Mouse (Mus musculus) testis, adult 2 months (tissue): Measurements from ENCODE around the gene Grik3. TPM values are rescaled to one million over a fixed set of nuclear protein-coding genes. Genes with fewer than 3 reads are reported as not detected.

ENCODE experiments used
- H3K27ac ChIP-seq: fragments of 200-500 bp; 2 replicates; pipeline ENCODE4 v1.5.1; 2012; ENCODE audit warnings: low read depth, low read length; ENCODE audit not compliant: control insufficient read depth, insufficient read depth
- H3K27me3 ChIP-seq: fragments of 200-500 bp; 2 replicates; pipeline ENCODE4 v1.6.1; 2012; ENCODE audit warnings: mild to moderate bottlenecking, low read length, moderate library complexity; ENCODE audit not compliant: control insufficient read depth, insufficient read depth
- H3K36me3 ChIP-seq: fragments of 200-500 bp; 2 replicates; pipeline ENCODE4 v1.6.1; 2012; ENCODE audit warnings: mild to moderate bottlenecking, low read length; ENCODE audit not compliant: control insufficient read depth, insufficient read depth
- H3K4me1 ChIP-seq: fragments of 200-500 bp; 2 replicates; pipeline ENCODE4 v1.6.1; 2012; ENCODE audit warnings: low read length; ENCODE audit not compliant: control insufficient read depth, insufficient read depth
- H3K4me3 ChIP-seq: fragments of 200-500 bp; 2 replicates; pipeline ENCODE4 v1.5.1; 2012; ENCODE audit warnings: low read depth, mild to moderate bottlenecking, low read length, moderate library complexity, mixed read lengths; ENCODE audit not compliant: control insufficient read depth
- CTCF ChIP-seq: fragments of 200-500 bp; IDR thresholded peaks from 2 replicates; pipeline ENCODE4 v1.5.1; 2012; ENCODE audit warnings: low read depth, mild to moderate bottlenecking, inconsistent platforms, low read length, moderate library complexity; ENCODE audit not compliant: control insufficient read depth, insufficient read depth, insufficient replicate concordance
- POLR2A ChIP-seq: fragments of 200-500 bp; IDR thresholded peaks from 2 replicates; pipeline ENCODE4 v1.6.1; 2012; ENCODE audit warnings: low read depth, mild to moderate bottlenecking, inconsistent platforms, low read length, moderate library complexity; ENCODE audit not compliant: control insufficient read depth
- polyA plus RNA-seq: library from polyadenylated mRNA; depleted of rRNA; stranded (reverse); fragments of >200 nt; gene quantifications from 2 replicates; pipeline ENCODE4 v1.2.3, GENCODE M21; 2012

The Grik3 gene
- polyA plus RNA-seq, 1 experiment, result 0.38 TPM

DNA sequence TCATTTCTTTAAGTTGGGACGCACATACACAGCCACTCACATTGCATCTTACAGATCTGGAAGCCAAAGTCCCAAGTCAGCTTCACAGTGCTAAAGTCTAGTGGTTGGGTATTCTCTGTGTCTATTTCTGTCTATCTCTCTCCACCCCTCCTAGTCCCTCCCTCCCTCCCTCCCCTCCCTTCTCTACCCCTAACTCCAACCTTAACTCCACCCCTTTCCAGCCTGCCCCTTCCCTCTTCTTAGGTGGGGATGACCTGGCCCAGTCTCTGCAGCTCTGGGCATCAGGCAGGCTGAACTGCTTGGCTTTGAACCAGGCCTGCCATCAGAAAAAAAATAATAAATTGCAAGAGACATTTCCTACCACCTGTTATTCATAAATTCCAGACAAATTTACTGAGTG, 235.7 kb downstream of the Grik3 start:
- Histone ChIP-seq H3K27ac (no peak overlapping the region), H3K27me3 (no peaks in the 10 kb centered on the region; the same call in 1 of the 2 replicates), H3K4me1 (peaks cover 6% of the 10 kb centered on the region; the same call in 1 of the 2 replicates), H3K4me3 (no peak overlapping the region), H3K36me3 (no peaks in the 10 kb centered on the region)
- TF ChIP-seq POLR2A, result no peak
- no peak for TF ChIP-seq CTCF

DNA sequence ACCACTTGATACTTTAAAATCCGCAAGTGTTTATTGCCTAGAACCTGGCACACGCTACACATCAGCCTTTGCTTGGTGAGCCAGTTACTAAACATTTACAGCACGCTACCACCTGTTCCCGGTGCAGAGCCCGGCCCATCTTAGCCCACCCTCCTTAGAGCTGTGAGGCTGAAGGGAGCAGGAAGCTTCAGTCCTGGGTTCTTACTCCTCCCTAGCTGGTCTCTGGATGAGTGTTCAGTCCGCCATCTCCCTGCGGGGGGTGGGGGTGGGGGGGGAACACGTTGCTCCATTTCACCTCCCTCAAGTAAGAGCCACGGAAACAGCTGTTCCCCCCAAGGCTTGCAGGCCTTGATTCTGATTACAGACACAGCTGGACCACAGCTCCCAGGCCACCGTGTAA, 236.5 kb downstream of the Grik3 start:
- no peak for TF ChIP-seq CTCF
- TF ChIP-seq POLR2A, result no peak
- H3K4me3 ChIP-seq, result no peak overlapping the region
- no peaks in the 10 kb centered on the region for H3K36me3 ChIP-seq
- H3K4me1 ChIP-seq, result peaks cover 6% of the 10 kb centered on the region; the same call in 1 of the 2 replicates
- H3K27ac ChIP-seq, result no peak overlapping the region
- H3K27me3 ChIP-seq, result no peaks in the 10 kb centered on the region; the same call in 1 of the 2 replicates

DNA sequence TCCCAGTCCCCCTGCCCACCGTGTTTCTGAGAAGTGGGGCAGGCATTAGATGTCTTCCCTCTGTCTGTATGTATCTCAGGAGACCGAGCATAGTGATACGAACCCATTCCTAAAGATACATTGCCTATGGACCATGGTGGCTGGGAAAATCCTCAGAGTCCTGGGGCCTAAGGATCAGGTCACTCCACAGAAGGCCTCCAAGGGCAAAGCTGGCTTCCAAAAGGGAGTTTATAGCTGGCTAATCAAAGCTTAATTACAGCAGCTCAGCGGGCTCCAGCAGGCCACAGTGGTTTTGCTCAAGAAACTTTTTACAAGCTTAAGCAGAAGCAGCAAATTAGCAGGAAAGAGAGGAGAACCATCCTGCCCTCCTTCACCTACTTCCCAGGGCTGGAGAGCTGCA, 237.1 kb downstream of the Grik3 start:
- peaks cover 6% of the 10 kb centered on the region; the same call in 1 of the 2 replicates for H3K4me1 ChIP-seq
- no peaks in the 10 kb centered on the region; the same call in 1 of the 2 replicates for H3K27me3 ChIP-seq
- no peak overlapping the region for H3K4me3 ChIP-seq
- no peak overlapping the region for H3K27ac ChIP-seq
- H3K36me3 ChIP-seq, result no peaks in the 10 kb centered on the region
- TF ChIP-seq CTCF (no peak), POLR2A (no peak)

DNA sequence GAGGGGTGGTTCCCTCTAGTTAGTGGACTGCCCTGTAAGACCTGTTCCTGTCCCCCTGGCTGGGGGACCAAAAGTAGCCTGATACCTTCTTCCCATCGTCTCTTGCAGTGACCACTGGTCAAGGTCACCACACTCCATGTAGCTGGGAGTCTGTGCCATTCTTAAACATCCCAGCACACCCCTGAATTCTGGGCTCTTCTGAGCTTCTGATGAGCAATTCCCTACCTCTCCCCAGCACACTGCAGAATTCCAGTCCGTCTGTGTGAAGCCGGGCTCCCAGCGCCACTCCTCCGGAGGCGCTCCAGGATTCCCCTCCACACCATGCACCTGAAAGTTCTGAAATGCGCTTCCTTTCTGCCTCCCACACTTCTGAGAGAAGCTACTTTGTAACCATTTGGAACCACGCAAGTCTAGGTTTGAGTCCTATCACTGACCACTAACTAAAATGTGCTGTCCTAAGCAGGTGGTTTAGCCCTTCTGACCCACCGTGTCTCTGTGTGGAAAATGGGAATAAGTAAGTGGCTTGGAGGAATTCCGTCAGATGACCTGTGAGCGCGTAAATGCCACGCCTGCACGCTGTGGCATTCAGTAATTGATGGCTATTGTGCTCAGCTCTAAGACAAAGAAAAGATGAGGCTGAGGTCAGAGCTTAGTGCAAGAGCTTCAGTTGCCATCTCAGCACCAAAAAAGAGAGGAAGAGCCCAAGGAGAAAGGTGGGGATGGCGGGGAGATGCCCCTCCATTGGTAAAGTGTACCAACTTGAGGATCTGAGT, 237.8 kb downstream of the Grik3 start:
- Histone ChIP-seq H3K36me3 (no peaks in the 10 kb centered on the region), H3K4me1 (peaks cover 6% of the 10 kb centered on the region; the same call in 1 of the 2 replicates), H3K27ac (no peak overlapping the region), H3K4me3 (no peak overlapping the region), H3K27me3 (no peaks in the 10 kb centered on the region; the same call in 1 of the 2 replicates)
- TF ChIP-seq CTCF (no peak), POLR2A (no peak)

DNA sequence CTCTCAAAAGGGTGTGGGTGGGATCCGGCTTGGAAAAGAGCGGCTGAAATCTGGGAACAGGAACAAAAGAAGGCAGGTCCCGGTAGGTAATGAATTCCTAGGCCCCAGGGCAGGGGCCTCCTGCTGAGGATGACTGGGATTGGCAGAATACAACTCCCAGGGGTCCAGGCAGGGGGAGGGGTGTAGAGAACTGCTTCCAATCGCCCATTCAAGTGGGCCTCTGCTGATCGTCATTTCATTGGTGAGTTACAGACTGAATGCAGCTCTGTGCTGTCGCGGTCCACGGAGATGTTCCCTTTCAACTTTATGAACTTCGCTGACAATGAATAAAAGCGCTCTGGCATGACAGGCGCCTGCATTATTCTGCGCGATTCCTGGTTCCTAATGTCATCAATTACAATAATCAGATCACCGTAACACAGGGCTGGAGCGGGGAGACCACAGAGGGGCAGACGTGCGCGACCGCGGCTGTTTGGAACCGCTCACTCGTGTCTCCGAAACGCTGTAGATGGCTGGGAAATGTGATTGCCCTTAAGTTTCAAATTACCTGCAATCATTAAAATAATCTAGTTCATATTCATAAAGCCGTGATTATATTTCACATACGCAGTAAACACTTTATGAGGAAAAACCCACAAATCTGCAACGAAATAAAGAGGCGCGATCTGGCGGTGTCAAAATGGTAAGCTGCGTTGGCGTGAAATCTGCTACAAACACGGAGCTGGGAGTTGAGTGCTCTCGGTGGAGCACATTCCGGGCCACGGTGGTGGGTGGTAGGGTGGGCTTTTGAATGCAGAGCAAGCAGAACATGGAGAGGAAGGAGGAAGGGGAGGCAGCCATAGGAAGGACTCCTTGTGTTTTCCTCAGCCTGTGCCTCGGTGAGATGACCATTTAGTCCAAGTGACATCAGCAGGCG, 239.1 kb downstream of the Grik3 start:
- Histone ChIP-seq H3K27me3 (no peaks in the 10 kb centered on the region; the same call in 1 of the 2 replicates), H3K4me3 (no peak overlapping the region), H3K27ac (no peak overlapping the region), H3K4me1 (peaks cover 6% of the 10 kb centered on the region; the same call in 1 of the 2 replicates), H3K36me3 (no peaks in the 10 kb centered on the region)
- TF ChIP-seq POLR2A, result no peak
- TF ChIP-seq CTCF, result no peak

DNA sequence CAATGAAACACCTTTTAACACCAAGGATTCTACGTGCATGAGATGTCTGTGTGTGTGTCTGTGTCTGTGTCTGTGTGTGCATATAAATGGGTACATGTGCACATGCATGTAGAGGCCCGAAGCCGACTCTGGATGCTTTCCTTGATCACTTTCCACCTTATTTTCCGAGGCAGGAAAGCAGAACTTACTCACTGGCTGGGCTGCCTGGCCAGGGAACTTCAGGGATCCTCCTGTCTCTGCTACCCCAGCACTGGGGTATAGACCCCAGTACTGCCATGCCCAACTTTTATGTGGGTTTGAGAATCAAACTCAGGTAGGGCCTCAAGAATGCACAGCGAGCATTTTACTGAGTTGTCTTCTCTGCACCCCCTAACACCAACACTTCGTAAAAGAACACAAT, 240.3 kb downstream of the Grik3 start:
- Histone ChIP-seq H3K4me3 (no peak overlapping the region), H3K27me3 (no peaks in the 10 kb centered on the region; the same call in 1 of the 2 replicates), H3K36me3 (no peaks in the 10 kb centered on the region), H3K27ac (no peak overlapping the region), H3K4me1 (peaks cover 6% of the 10 kb centered on the region; the same call in 1 of the 2 replicates)
- TF ChIP-seq POLR2A (no peak), CTCF (no peak)

DNA sequence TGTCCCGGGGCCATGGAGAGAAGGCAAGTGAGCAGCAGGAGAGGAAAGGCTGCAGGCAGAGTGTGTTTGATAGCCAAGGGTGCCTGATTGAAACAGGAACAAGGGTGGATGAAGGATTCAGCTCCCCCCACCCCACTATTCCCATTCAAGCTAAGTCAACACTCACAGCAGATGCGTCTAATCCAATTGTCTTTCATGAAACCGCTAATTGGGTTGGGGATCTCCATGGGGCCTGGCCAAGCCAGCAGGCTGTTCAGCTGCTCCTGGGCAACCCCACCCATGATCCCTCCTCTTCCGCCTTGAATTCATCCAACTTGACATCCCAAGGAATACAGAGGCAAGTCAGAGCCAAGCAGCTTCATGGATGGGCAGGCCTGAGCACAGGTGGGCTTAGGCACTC, 246.3 kb downstream of the Grik3 start:
- TF ChIP-seq CTCF, result no peak
- no peak for TF ChIP-seq POLR2A
- Histone ChIP-seq H3K4me1 (no peaks in the 10 kb centered on the region), H3K27me3 (no peaks in the 10 kb centered on the region), H3K27ac (no peak overlapping the region), H3K36me3 (no peaks in the 10 kb centered on the region), H3K4me3 (no peak overlapping the region)
